In the genomic region with DNA sequence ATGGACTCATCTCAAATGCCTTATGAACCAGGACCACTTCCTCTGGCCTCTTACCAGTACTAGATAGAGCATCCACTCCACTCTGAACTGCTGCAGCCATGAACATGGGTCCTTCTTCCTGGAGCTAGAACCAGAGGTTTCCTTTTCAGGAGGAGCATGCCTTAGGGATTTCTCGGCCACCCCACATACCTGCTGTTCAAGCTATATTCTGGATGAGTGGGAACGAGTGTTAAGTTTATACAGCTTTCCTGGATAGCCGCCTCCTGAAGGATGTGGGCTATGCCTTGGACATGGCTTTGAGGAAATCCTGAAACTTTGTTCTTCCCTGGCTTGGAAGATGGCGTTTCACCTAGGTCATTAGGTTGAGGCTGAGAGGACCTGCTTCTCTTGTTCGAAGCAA, we compare ENCODE assay signal across 29 mouse cellular contexts.
DNase-seq lines count a peak whose midpoint lies in the region; ATAC-seq lines count a peak whose summit lies in the region.
"Had no signal": no experiment of that assay in that cellular context is flagged by ENCODE, and none has a peak within 500 bp of the region (broad histone marks: within the 10 kb centered on the region; RNA-seq: fewer than 3 reads in every experiment).

No protein-coding gene starts in this region.

- H3K27ac ChIP-seq in hindbrain, embryonic 16.5 days (ENCODE audit: low read depth, low read length): no peak overlapping the region
- H3K27ac ChIP-seq: embryonic facial prominence, embryonic 12.5 days; embryonic facial prominence, embryonic 15.5 days; hindbrain, embryonic 10.5 days; hindbrain, embryonic 13.5 days; hindbrain, postnatal 0 days had no signal

- intact Hi-C loops in left cerebral cortex, postnatal 36 days (cut with DNase I): no loop called here
- intact Hi-C loops in left cerebral cortex, postnatal 4 days (cut with DNase I): no loop called here

- H3K36me3 ChIP-seq in hindbrain, embryonic 16.5 days (ENCODE audit: control insufficient read depth, insufficient read depth, low read length): no peaks in the 10 kb centered on the region
- H3K36me3 ChIP-seq: embryonic facial prominence, embryonic 12.5 days; embryonic facial prominence, embryonic 15.5 days; G1E; hindbrain, embryonic 10.5 days; hindbrain, embryonic 13.5 days had no signal

- H3K4me3 ChIP-seq in hindbrain, embryonic 16.5 days (ENCODE audit: low read length): no peak overlapping the region
- H3K4me3 ChIP-seq: embryonic facial prominence, embryonic 12.5 days; embryonic facial prominence, embryonic 15.5 days; hindbrain, embryonic 10.5 days; hindbrain, embryonic 13.5 days had no signal

- H3K4me1 ChIP-seq in hindbrain, embryonic 16.5 days (ENCODE audit: control insufficient read depth, insufficient read depth, low read depth, low read length): no peaks in the 10 kb centered on the region
- H3K4me1 ChIP-seq: embryonic facial prominence, embryonic 12.5 days; embryonic facial prominence, embryonic 15.5 days; hindbrain, embryonic 10.5 days; hindbrain, embryonic 13.5 days had no signal

- 88% methylated on average over 5 of the region's 5 CpGs for whole genome bisulfite sequencing in hindbrain, embryonic 16.5 days

- no peaks in the 10 kb centered on the region; the same call in 1 of the 2 replicates for H3K27me3 ChIP-seq in hindbrain, embryonic 16.5 days (replicated peaks; ENCODE audit: control insufficient read depth, insufficient read depth, low read length)
- H3K27me3 ChIP-seq: CH12.LX; embryonic facial prominence, embryonic 12.5 days; embryonic facial prominence, embryonic 15.5 days; hindbrain, embryonic 13.5 days had no signal

- no peak overlapping the region for H3K9ac ChIP-seq in hindbrain, embryonic 16.5 days (ENCODE audit: low read depth, low read length)
- H3K9ac ChIP-seq: embryonic facial prominence, embryonic 12.5 days; embryonic facial prominence, embryonic 15.5 days; forebrain, postnatal 0 days; hindbrain, embryonic 13.5 days had no signal

- DNase-seq in frontal cortex, adult 2 months (ENCODE audit: extremely low spot score in 1 of 2, low spot score in 1 of 2): peak; percentile 28 to 42
- DNase-seq in frontal cortex, postnatal 10 days (ENCODE audit: low spot score in 2 of 2): no peak
- DNase-seq in left cerebral cortex, postnatal 36 days (ENCODE audit: low spot score in 2 of 2): peak; percentile 24 to 36
- DNase-seq in left cerebral cortex, postnatal 4 days: no peak
- peak; percentile 8 for DNase-seq in right cerebral cortex, postnatal 25 days
- no peak for DNase-seq in right cerebral cortex, postnatal 14 days
- DNase-seq: adrenal gland, postnatal 10 days; adrenal gland, postnatal 36 days; B cell, adult 2 months; cerebellum, adult 11 months; cerebellum, adult 2 months; cerebellum, adult 9-11 months; cerebellum, postnatal 25 days; forebrain, postnatal 0 days; gastrocnemius, postnatal 10 days; gastrocnemius, postnatal 36 days; heart, postnatal 36 days had no signal

- H3K9me3 ChIP-seq in hindbrain, embryonic 16.5 days (ENCODE audit: control insufficient read depth, low read length): no peaks in the 10 kb centered on the region
- H3K9me3 ChIP-seq: embryonic facial prominence, embryonic 12.5 days; embryonic facial prominence, embryonic 15.5 days; hindbrain, embryonic 10.5 days; hindbrain, embryonic 13.5 days had no signal

- no peak for ATAC-seq in hindbrain, embryonic 16.5 days
- ATAC-seq: forebrain, embryonic 14.5 days; forebrain, postnatal 0 days; hindbrain, postnatal 0 days; inflammation-experienced regulatory T-cells, adult 6 months; Patski had no signal

- no peak overlapping the region for H3K4me2 ChIP-seq in hindbrain, embryonic 16.5 days (ENCODE audit: low read length)
- H3K4me2 ChIP-seq: embryonic facial prominence, embryonic 12.5 days; embryonic facial prominence, embryonic 15.5 days; heart, embryonic 11.5 days; hindbrain, embryonic 13.5 days had no signal

Comparison
In these comparisons a context has a peak if more than half of its experiments do, and no peak if none do; other contexts are left out.
1. DNase-seq: peak in frontal cortex, adult 2 months (2 of 2), left cerebral cortex, postnatal 36 days (2 of 2) and right cerebral cortex, postnatal 25 days (single experiment); none in frontal cortex, postnatal 10 days (0 of 2), left cerebral cortex, postnatal 4 days (single experiment) and right cerebral cortex, postnatal 14 days (single experiment).